Mouse (Mus musculus): Measurements from ENCODE around the gene Fem1b.
"Not testable (repeated sequence)": the region's sequence is repeated elsewhere in the genome, so short reads cannot be mapped to it uniquely, and the experiment has no call there.

The Fem1b gene

DNA sequence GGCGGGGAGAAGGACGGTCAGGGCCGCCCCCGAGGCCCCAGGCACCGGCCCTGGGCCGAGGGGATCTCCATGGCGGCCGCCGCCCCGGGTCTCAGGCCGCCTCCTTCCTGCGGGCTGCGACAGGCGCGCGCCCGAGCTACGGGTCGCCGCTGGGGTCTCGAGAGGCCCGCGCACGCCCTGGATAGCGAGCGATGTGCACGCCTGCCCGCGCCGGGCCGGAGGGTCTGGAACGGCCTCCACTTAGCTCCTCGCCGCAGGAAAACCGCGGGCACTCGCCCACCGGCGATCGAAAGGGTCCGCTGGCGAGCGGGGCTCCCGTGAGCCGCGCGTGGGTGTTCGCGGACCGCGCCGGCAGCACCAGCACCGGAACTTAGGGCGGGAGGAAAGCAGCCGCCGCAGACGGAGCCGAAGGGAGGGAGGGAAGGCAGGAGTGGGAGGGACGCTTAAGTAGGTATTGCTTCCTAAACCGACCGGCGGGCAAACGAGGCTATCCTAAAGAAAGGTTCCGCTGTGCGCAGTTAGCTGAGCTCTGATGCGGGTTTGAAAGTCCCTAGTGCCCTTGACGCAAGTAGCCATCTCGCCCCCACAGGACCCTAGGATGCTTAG is at the start of gene Fem1b:
TSS of gene Fem1b (minus strand) at position 419 of the 606 bp plus-strand sequence.
- DNase-seq (ENCODE audit: low spot score), result peak; percentile 89

- DNase-seq (ENCODE audit: low spot score), result no peak
Measured at GRCm38 (mm10) chr9:62860866-62861265, 49.1 kb upstream of the Fem1b start.

- not testable (repeated sequence) for DNase-seq (ENCODE audit: low spot score)
Measured at GRCm38 (mm10) chr9:62860102-62860501, 48.4 kb upstream of the Fem1b start.

- DNase-seq (ENCODE audit: low spot score), result no peak
Measured at GRCm38 (mm10) chr9:62858266-62859019, 46.7 kb upstream of the Fem1b start.

DNA sequence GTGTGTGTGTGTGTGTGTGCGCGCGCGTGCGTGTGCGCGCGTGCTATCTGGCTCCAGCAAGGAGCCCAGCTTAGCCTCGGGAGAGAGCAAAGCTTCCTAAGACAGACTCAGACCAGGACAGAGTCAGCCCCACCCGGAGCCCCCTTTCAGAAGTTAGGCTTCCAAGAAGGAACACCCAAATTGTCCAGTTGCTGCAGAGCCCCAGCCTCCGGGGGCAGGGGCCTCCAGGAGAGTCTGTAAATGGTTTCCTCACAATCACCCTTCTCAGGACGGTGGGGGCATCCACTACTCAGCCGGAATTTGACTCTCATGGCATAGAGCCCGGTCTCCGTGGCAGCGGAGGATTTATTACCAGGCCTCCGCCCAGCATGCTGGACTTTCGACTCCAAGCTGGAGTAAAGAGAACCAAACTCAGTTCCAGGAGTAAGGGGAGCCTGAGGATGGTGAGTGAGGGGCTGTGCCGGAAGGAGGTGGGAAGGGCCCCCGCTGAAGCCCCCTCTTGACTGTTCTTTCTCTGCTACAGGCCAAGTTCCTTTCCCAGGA is 46.1 kb upstream of the Fem1b start, which contains the start of gene Calml4:
TSS of gene Calml4 (plus strand) at position 362 of the 543 bp plus-strand sequence.
- no peak for DNase-seq (ENCODE audit: low spot score)

- DNase-seq (ENCODE audit: low spot score), result no peak
Measured at GRCm38 (mm10) chr9:62857216-62857615, 45.5 kb upstream of the Fem1b start.

GRCm38 (mm10) chr9:62854483-62854882 is 42.7 kb upstream of the Fem1b start:
- DNase-seq (ENCODE audit: low spot score), result no peak

DNA sequence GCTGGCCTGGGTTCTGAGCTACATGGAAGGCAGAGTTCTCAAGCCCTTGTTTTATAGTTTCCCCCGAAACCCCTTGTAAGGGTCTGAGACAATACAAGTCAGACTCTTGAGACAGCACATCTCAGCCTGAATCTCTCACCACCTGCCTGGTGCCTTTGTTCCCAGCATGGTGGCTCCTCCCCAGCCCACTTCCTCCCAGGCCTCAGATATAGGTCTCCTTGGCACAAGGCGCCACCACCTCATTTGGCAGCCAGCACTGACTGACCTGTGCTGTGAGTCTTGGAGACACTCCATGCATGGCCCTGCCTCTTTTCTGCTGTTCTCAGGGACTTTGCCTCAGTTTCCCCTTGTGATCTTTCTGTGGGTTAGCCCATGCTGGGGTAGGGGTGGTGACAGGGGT is 39.8 kb upstream of the Fem1b start:
- DNase-seq (ENCODE audit: low spot score), result no peak

DNA sequence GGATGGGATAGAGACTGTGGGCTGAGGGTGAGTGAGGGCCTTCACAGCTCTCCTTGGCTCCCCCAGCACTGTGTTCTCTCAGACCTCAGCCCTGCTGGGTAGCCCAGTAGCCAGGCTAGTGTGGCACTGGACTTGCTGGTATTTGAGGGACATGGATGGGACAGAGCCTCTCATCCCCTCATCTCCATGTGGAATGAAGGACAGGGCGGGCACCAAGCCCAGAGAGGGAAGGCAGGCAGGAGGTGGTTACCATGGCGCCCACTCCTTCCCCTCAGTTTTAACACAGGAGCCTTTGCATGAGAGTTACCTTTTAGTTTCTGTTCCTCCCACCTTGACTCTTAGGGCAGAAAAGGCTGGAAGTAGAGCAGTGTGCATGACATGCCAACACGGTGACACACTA is 36.9 kb upstream of the Fem1b start:
- DNase-seq (ENCODE audit: low spot score), result no peak

DNA sequence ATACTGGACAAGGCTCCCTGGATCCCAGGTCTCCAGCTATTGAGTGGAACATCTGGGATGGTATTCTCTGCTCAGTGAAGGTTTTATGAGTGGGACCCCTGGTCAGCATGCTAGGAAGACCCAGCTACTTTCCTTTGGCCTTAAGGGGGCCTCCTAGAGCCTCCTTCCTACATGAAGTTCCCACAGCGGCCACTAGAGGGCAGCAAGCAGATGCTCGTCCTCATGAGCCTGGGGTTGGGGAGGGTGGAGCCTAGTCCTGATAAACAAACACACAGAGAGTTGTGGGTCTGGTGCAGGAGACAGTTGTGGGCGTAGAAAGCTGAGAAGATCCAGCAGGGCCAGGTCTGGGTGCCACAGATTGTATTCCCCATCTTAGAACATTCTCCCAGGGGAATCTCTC is 36.0 kb upstream of the Fem1b start:
- DNase-seq (ENCODE audit: low spot score), result peak; percentile 92

DNA sequence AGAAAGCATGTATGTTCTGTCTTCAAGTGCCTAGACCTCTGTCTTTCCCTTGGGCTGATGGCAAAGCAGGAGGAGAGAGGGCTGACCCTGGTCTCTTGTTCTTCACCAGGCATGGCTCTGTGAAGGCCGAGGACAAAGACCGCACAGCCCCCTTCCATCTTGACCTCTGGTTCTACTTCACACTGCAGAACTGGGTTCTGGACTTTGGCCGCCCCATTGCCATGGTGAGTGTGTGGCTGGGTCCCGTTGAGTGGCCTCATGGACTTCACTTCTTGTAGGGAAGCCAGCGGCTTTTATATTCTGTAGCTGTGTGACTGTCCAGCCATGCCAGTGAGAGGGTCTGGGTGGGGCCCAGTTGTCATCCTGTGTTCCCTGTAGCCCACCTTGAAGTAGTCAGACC is 32.7 kb upstream of the Fem1b start:
- no peak for DNase-seq (ENCODE audit: low spot score)

DNA sequence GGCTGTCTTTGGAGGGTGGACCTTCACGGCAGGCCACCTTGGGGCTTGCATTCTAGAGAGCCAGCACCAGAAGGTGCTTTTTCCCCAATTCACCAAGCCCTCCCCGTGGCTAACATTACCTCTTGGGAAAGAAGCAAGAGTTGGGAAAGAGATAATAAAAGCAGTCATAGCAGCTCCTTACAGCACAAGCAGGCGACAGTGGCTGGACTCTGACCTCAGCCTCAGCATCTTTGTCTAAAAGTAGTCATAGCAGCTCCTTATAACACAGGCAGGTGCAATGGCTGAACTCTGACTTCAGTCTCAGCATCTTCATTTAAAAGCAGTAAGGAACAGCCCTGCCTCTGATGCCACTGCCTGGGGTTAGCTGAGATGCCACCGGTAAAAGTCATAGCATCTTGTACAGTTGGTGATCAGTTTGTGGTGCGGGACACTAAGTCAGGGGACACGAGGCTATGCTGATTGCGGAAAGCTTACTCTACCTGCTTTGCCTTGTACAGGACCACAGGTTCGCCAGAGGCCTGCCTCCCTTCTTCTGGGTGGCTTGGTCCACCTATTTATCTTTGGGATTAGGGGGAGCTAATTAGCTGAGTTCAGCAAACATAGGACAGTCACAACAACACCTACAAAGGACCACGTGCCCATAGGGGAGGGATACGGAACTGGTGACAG is 31.8 kb upstream of the Fem1b start:
- no peak for DNase-seq (ENCODE audit: low spot score)

GRCm38 (mm10) chr9:62839172-62839770 is 27.5 kb upstream of the Fem1b start:
- DNase-seq (ENCODE audit: low spot score), result no peak

GRCm38 (mm10) chr9:62838506-62839171 is 26.9 kb upstream of the Fem1b start, which contains the start of gene Cln6:
Cln6 (plus strand) TSS chr9:62838785.
- DNase-seq (ENCODE audit: low spot score), result peak; percentile 51

- no peak for DNase-seq (ENCODE audit: low spot score)
Measured at GRCm38 (mm10) chr9:62838146-62838505, 26.4 kb upstream of the Fem1b start.

DNA sequence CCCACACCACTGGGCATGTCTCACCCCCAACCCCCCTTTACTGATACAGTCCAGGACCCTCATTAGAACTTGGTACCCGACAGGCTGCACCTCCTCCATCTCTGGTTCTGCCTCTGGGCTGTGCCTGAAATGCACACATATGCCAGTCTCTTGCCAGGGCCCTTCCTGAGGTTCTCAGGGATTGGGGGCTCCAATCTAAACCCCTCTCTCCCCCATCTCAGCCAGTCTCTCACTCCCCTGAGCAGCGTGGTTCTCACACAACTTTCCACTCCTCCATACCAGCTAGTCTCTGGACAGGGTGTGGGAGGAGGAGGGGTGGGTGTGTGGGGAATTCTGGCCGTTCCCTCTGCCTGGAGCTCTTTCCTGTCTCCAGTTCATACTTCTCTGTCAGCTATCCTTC is 25.9 kb upstream of the Fem1b start:
- DNase-seq (ENCODE audit: low spot score), result no peak

DNA sequence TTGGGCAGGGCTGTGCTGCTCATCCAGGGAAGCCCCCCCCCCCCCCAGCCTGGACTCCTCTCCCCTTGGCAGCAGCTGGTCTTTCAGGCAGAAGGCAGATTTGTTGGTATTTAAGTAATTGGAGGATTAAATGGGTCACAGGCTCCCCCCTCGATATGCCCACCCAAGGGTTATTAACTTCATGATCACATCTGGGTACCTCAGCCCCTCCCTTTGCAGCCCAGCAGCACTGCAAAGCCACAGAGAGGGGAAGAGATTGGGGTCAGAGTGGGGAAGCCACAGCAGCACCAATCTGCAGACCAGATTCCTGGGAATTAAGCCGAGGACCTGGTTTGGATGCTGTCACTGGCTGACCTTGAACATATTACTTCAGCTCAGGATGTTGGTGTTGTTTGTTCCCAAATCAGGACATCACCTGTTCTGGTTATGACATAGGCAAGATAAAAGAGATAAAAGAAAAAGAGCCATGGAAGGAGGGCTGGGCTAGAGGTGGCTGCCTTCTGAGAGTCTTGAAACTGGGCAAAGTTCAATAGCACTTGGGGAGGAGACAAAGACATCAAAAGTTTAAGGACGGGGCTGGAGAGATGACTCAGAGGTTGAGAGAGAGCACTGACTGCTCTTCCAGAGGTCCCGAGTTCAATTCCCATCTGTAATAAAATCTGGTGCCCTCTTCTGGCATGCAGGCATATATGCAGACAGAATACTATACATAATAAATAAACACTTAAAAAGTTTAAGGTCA is 24.1 kb upstream of the Fem1b start:
- no peak for DNase-seq (ENCODE audit: low spot score)

DNA sequence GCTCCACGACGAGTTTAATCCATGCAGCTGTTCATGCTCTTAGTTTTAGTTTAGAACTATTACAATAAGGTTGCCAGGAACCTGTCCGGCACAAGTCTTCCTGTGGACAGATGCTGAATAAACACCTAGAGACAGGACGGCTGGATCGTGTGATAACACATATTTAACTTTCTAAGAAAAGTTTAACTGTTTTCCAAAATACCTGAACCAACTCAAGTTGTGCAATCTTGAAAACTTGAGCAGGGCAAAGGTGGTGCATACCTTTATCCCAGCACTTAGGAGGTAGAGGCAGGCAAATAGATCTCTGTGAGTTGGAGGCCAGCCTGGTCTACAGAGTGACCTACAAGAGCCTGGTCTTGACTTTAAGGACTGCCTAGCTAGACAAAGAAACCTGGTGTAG is 23.2 kb upstream of the Fem1b start:
- DNase-seq (ENCODE audit: low spot score), result no peak

DNA sequence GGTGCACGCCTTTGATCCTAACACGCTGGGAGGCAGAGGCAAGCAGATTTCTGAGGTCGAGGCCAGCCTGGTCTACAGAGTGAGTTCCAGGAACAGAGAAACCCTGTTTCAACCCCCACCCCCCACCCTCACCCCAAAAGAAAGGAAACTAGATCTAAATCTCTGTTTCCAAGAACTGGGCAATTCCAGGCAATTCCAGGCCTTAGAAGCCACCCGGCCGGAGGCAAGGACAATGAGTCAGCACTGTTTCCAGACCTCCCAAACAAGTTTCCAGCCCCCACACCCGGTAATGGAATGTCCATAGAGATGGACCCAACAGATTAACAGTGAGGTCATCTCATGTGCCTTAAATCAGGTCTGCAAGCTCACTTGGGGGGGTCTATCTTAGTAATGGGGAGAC is 18.1 kb upstream of the Fem1b start:
- no peak for DNase-seq (ENCODE audit: low spot score)

DNA sequence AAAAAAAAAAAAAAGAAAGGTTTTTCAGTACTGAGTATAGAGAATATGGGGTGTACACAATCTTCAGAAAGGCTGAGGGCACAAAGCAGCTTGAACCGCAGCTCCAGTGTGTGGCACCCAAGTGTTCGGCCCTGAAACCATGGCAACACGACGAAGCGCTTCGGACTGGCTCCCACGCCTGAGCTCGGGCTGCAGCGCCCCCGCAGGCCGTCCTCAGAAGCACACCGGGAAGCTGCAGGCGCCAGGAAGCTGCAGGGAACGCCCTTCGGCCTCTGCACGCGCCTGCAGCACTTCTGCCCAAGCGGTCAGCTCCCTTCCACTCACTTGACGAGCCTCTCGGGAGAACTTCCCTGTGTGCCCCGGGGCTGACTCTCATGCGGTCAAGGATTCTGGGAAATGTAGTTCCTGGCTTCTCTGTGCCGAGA is 16.9 kb upstream of the Fem1b start:
- peak; percentile 94 for DNase-seq (ENCODE audit: low spot score)
